Mouse (Mus musculus): ENCODE results near the gene Anapc11. TPM values are rescaled to one million over a fixed set of nuclear protein-coding genes. Genes with fewer than 3 reads are reported as not detected.
A peak's percentile ranks its signal among the peaks of the same experiment; 100 is the strongest.

The Anapc11 gene
- polyA plus RNA-seq, 1 experiment from 2014 or later = 162 TPM

DNA sequence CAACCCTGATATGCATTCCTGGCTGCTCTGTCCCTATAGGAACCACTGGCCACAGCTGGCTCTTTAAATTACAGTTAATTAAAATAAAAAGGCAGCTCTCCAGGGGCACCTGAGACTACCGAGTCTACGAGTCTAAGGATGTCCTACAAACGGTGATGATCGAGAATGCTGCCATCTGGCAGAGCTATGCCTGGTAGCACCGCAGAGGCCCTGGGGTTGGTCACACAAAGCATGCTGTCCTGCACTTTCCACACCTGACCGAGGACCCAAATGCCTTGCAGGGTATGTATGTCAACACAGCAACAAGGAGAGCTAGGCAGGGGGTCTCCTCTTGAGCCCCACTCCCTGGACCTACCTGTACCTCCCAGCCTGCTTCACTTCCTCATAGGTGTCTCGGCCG is 15.8 kb downstream of the Anapc11 start:
- no peak overlapping the region for H3K4me2 ChIP-seq (replicated peaks)
- peaks cover 22% of the 10 kb centered on the region for H3K4me1 ChIP-seq
- no peaks in the 10 kb centered on the region for H3K9me3 ChIP-seq
- WGBS = 77% methylated on average over 8 of the region's 8 CpGs
- H3K27me3 ChIP-seq (replicated peaks) = peaks cover 6% of the 10 kb centered on the region; the same call in 1 of the 2 replicates
- no peak overlapping the region for H3K9ac ChIP-seq
- H3K4me3 ChIP-seq = no peak overlapping the region
- peaks cover 70% of the 10 kb centered on the region for H3K36me3 ChIP-seq
- H3K27ac ChIP-seq = no peak overlapping the region
- no peak for ATAC-seq (ENCODE audit: low FRiP score, low read depth)

DNA sequence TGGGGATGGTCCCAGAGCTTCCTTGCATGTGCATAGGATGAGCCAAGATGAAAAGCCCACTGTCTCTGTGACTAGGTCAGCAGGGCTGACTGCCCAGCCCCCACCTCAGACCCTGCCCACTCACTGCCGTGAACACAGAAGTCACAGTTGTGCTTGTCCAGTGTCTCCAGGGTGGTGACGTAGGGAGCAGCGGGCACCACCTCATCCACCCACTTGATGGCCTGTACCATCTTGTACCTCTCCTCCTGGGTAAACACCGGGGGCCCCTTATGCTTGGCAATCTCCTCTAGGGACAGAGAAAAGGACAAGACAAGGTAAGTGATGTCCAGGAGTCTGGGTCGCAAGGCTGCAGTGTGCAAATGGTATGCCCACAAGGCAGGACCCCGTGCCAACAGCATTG is 16.9 kb downstream of the Anapc11 start:
- Histone ChIP-seq H3K36me3 (peaks cover 72% of the 10 kb centered on the region), H3K9ac (no peak overlapping the region)

GRCm38 (mm10) chr11:120615606-120616203 is 17.5 kb downstream of the Anapc11 start:
- Histone ChIP-seq H3K9ac (no peak overlapping the region), H3K9me3 (no peaks in the 10 kb centered on the region), H3K27ac (no peak overlapping the region), H3K4me1 (peaks cover 16% of the 10 kb centered on the region), H3K27me3 (replicated peaks) (no peaks in the 10 kb centered on the region), H3K36me3 (peaks cover 73% of the 10 kb centered on the region), H3K4me3 (no peak overlapping the region), H3K4me2 (replicated peaks) (no peak overlapping the region)
- WGBS = 92% methylated on average over 11 of the region's 11 CpGs
- ATAC-seq (ENCODE audit: low FRiP score, low read depth) = no peak

More for the DNA sequence above, 16.9 kb downstream of the Anapc11 start:
- no peak overlapping the region for H3K4me3 ChIP-seq
- no peaks in the 10 kb centered on the region for H3K9me3 ChIP-seq
- no peaks in the 10 kb centered on the region for H3K27me3 ChIP-seq (replicated peaks)
- H3K4me1 ChIP-seq = peaks cover 16% of the 10 kb centered on the region
- no peak overlapping the region for H3K27ac ChIP-seq
- H3K4me2 ChIP-seq (replicated peaks) = no peak overlapping the region
- 94% methylated on average over 6 of the region's 6 CpGs for WGBS
- no peak for ATAC-seq (ENCODE audit: low FRiP score, low read depth)

DNA sequence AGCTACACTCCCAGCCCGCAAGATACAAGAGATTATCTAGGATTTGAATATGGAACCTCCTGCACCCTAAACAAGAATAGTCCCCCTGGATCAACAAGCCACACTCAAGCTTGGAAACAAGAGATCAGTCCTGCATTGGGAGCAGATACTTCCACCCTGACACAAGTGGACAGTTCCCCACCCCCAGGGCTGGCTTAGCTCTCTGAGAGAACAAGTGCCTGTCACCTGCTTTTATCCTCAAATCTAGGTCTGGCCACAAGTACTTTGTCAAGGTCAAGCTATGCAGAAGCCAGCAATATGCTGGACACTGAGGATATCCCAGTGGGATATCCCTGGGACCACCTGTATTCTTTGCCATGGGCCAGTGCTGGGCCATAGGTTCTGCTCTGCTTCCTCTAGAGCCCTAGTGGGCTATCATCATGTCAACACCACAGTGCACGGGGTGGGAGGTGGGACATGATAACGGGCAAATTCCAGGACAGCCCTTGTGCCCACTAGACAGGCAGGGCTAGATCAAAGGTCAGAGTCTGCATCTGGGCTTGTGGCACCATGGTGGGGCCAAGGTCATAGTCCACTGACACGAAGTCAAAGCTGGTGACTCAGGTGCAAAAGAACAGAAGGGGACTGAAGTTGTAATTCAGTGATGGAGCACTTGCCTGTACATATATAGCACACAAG is 18.5 kb downstream of the Anapc11 start:
- Histone ChIP-seq H3K4me2 (replicated peaks) (peak overlapping the region; percentile 85), H3K27ac (no peak overlapping the region), H3K27me3 (replicated peaks) (no peaks in the 10 kb centered on the region), H3K4me3 (peak overlapping the region; percentile 72), H3K9me3 (no peaks in the 10 kb centered on the region), H3K9ac (peak overlapping the region; percentile 78), H3K4me1 (peaks cover 16% of the 10 kb centered on the region), H3K36me3 (peaks cover 69% of the 10 kb centered on the region)
- WGBS = 51% methylated on average over 4 of the region's 4 CpGs
- no peak for ATAC-seq (ENCODE audit: low FRiP score, low read depth)

DNA sequence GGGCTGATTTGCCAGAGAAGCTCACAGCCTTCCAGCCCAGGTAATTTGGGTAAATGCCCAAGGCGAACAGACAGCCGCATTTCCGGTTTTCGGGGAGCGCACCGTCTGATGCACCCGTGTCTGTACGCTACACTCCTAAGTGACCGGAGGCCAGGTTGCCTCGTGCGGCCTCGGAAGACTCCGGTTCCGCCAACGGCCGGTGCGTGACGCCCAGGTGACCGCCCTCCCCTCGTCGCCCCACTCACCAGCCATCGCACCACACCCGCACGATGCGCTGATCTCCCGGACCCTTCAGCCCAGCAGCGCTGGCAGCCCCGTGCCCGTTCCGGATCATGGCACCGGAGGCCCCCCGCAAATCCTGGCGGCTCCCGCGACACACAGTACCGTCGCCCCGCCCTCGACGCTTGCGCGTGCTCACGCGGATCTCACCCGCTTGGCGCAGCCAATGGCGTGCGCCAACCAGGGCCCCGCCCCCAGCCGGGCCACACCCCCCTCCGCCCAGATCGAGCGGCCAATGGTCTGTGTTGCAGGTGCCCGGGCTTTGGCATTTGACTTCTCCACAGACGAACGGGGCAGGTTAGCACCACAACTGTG is 19.4 kb downstream of the Anapc11 start, which contains the start of gene Pcyt2:
Gene Pcyt2, minus strand, starts transcription at position 418 of the 594 bp plus-strand sequence.
- Histone ChIP-seq H3K9me3 (no peaks in the 10 kb centered on the region), H3K36me3 (peaks cover 69% of the 10 kb centered on the region), H3K4me2 (replicated peaks) (peak within 1 kb of the TSS; percentile 85), H3K27ac (peak within 1 kb of the TSS; percentile 46; the same call in 1 of the 2 replicates), H3K4me3 (peak within 1 kb of the TSS; percentile 72), H3K27me3 (replicated peaks) (no peaks in the 10 kb centered on the region), H3K9ac (peak within 1 kb of the TSS; percentile 78), H3K4me1 (peaks cover 16% of the 10 kb centered on the region)
- ATAC-seq (ENCODE audit: low FRiP score, low read depth) = peak; percentile 92
- under 1% methylated on average over 56 of the region's 56 CpGs for WGBS

GRCm38 (mm10) chr11:120618619-120619535 is 20.7 kb downstream of the Anapc11 start:
- Histone ChIP-seq H3K27ac (no peak overlapping the region), H3K9ac (no peak overlapping the region), H3K4me3 (no peak overlapping the region), H3K4me2 (replicated peaks) (peak overlapping the region; percentile 85), H3K27me3 (replicated peaks) (no peaks in the 10 kb centered on the region), H3K36me3 (peaks cover 66% of the 10 kb centered on the region), H3K4me1 (peaks cover 20% of the 10 kb centered on the region), H3K9me3 (no peaks in the 10 kb centered on the region)
- ATAC-seq (ENCODE audit: low FRiP score, low read depth) = no peak
- 94% methylated on average over 25 of the region's 25 CpGs for WGBS

GRCm38 (mm10) chr11:120620195-120620594 is 22.0 kb downstream of the Anapc11 start:
- Histone ChIP-seq H3K4me2 (replicated peaks) (no peak overlapping the region), H3K27ac (no peak overlapping the region), H3K36me3 (peaks cover 57% of the 10 kb centered on the region), H3K9me3 (no peaks in the 10 kb centered on the region), H3K4me1 (peaks cover 26% of the 10 kb centered on the region), H3K9ac (no peak overlapping the region), H3K4me3 (no peak overlapping the region), H3K27me3 (replicated peaks) (no peaks in the 10 kb centered on the region)
- WGBS = 94% methylated on average over 14 of the region's 14 CpGs
- no peak for ATAC-seq (ENCODE audit: low FRiP score, low read depth)

- Histone ChIP-seq H3K9me3 (no peaks in the 10 kb centered on the region), H3K9ac (no peak overlapping the region), H3K4me1 (peaks cover 15% of the 10 kb centered on the region), H3K4me3 (no peak overlapping the region), H3K36me3 (peaks cover 65% of the 10 kb centered on the region), H3K27ac (no peak overlapping the region), H3K27me3 (replicated peaks) (no peaks in the 10 kb centered on the region), H3K4me2 (replicated peaks) (no peak overlapping the region)
- no peak for ATAC-seq (ENCODE audit: low FRiP score, low read depth)
- 91% methylated on average over 6 of the region's 6 CpGs for WGBS
These were observed 24.6 kb downstream of the Anapc11 start for GRCm38 (mm10) chr11:120622805-120623204.

GRCm38 (mm10) chr11:120623961-120624679 is 25.9 kb downstream of the Anapc11 start:
- Histone ChIP-seq H3K9me3 (no peaks in the 10 kb centered on the region), H3K27me3 (replicated peaks) (no peaks in the 10 kb centered on the region), H3K4me1 (peaks cover 17% of the 10 kb centered on the region), H3K4me3 (peak overlapping the region; percentile 99), H3K27ac (peak overlapping the region; percentile 68), H3K4me2 (replicated peaks) (peak overlapping the region; percentile 99), H3K36me3 (peaks cover 59% of the 10 kb centered on the region), H3K9ac (peak overlapping the region; percentile 86)
- no peak for ATAC-seq (ENCODE audit: low FRiP score, low read depth)
- 14% methylated on average over 30 of the region's 30 CpGs for WGBS

- Histone ChIP-seq H3K36me3 (peaks cover 62% of the 10 kb centered on the region), H3K9me3 (no peaks in the 10 kb centered on the region), H3K27me3 (replicated peaks) (no peaks in the 10 kb centered on the region), H3K27ac (peak overlapping the region; percentile 68), H3K4me3 (peak overlapping the region; percentile 99), H3K9ac (peak overlapping the region; percentile 86), H3K4me2 (replicated peaks) (peak overlapping the region; percentile 99), H3K4me1 (peaks cover 23% of the 10 kb centered on the region)
- whole genome bisulfite sequencing = under 1% methylated on average over 53 of the region's 53 CpGs
- ATAC-seq (ENCODE audit: low FRiP score, low read depth) = peak; percentile 83
These were observed 26.5 kb downstream of the Anapc11 start for GRCm38 (mm10) chr11:120624680-120625111.

DNA sequence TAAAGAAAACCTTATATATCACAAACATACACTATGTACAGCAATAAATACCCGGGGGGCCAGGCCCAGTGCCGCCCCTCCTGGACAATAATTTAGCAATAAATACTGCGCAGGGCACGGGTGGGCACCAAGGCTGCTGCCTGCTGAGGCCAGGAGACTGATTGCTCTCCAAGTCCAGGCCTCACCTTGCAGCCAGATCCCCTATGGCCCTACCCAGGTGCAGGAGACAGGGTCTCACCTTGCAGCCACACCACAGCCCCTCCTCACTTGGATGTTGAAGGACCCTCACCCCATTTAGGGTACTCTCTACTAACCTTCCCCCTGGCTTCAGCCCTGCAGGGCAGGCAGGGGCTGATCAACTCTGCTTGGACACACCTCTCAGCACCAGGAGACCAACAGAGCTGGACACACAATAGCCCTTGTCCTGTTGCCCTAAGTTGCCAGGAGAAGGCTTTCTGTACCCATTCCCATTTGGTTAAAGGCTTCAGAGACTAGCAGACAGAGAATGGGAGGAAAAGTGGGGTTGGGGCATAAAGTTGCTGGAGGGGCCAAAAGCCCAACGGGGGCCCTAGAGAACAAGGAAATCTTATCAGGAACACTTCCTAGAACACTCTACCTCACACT is 27.0 kb downstream of the Anapc11 start, which contains the start of gene Sirt7:
Gene Sirt7, minus strand, starts transcription at position 89 of the 624 bp plus-strand sequence.
- Histone ChIP-seq H3K9me3 (no peaks in the 10 kb centered on the region), H3K36me3 (peaks cover 58% of the 10 kb centered on the region), H3K4me1 (peaks cover 29% of the 10 kb centered on the region), H3K4me2 (replicated peaks) (peak within 1 kb of the TSS; percentile 99), H3K4me3 (peak within 1 kb of the TSS; percentile 99), H3K9ac (peak within 1 kb of the TSS; percentile 86), H3K27ac (peak within 1 kb of the TSS; percentile 68), H3K27me3 (replicated peaks) (no peaks in the 10 kb centered on the region)
- 15% methylated on average over 5 of the region's 5 CpGs for WGBS
- peak; percentile 51 for ATAC-seq (ENCODE audit: low FRiP score, low read depth)
